Mouse (Mus musculus): ENCODE data around the gene Cpne9. TPM values are rescaled to one million over a fixed set of nuclear protein-coding genes. Genes with fewer than 3 reads are reported as not detected.

The Cpne9 gene
- polyA plus RNA-seq, 1 experiment from 2014 or later, result 0.14 TPM

DNA sequence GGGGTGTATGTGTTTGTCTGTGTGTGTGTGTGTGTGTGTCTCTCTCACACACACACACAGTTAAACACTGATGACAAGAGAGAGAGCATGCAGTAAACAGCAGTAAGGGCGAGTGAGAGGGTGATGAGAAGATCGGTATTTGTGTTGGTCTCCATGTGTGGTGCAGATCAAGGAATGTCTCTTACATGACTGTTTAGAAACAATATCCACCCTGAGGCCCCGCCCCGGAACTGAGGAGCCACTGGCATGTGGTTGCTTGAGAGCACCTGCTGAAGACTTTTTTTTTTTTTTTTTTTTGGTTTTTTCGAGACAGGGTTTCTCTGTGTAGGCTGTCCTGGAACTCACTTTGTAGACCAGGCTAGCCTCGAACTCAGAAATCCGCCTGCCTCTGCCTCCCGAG is 17.7 kb upstream of the Cpne9 start:
- Histone ChIP-seq H3K4me1 (no peaks in the 10 kb centered on the region), H3K4me2 (replicated peaks) (no peak overlapping the region), H3K36me3 (peaks cover 85% of the 10 kb centered on the region), H3K27me3 (no peaks in the 10 kb centered on the region), H3K9me3 (no peaks in the 10 kb centered on the region), H3K4me3 (no peak overlapping the region), H3K9ac (no peak overlapping the region), H3K27ac (no peak overlapping the region)
- 93% methylated on average over 8 of the region's 8 CpGs for WGBS
- no peak for ATAC-seq (ENCODE audit: insufficient number of reproducible peaks, insufficient read depth, low FRiP score, low TSS enrichment)

DNA sequence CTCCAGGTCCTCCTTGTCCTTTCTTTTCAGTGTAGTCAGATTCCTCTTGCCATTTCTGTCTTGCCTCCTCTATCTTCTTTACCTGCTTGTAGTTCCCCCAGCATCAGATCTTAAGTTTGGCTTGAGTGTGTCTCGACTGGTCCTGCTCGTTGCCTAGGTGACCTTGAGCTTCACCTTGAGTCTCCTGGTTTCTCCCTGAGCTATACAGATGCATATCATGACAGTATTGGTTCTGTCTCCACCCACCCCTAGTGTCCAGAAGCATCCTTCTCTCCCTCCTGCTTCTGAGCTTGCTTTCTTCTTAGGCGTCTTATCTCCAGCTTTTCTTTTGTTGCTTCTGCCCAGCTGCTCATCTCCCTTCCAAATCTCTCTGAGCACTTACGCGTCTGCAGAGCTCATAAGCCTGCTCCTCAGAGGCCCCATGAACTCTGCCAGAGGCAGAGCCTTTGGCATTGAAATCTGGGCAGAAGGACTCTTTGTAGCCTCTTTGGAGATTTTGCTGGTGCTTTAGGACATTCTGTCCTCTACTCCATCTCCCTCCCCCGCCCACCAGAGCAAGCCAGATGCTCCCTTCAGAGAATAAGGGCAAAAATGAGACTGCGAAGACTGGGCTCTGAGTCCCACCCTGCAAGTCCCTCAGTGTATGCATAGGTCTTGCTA is 15.0 kb upstream of the Cpne9 start:
- ATAC-seq (ENCODE audit: insufficient number of reproducible peaks, insufficient read depth, low FRiP score, low TSS enrichment), result no peak
- Histone ChIP-seq H3K27ac (no peak overlapping the region), H3K36me3 (peaks cover 87% of the 10 kb centered on the region), H3K27me3 (no peaks in the 10 kb centered on the region), H3K9me3 (no peaks in the 10 kb centered on the region), H3K4me3 (no peak overlapping the region), H3K4me1 (no peaks in the 10 kb centered on the region), H3K9ac (no peak overlapping the region), H3K4me2 (replicated peaks) (no peak overlapping the region)
- WGBS, result 86% methylated on average over 7 of the region's 7 CpGs

DNA sequence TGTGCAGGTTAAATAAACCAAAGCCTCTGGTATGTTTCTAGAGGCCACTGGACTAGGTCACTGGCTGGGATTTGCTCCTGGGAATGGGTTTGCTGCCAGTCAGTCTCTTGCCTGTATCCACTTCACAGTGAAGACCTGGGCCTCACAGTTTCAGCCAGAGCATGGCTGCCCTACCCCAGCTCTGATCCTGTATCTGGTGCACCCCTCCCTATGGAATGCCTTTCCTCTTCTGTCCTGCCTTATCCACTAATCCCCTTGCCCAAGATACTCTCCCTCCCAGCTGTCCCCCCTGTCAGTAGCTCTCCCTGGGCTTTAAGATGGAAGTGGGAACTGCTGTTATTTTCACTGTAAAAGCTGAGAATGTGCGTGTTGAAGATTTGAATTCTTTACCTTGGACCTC is 14.1 kb upstream of the Cpne9 start:
- WGBS, result 93% methylated on average over 1 of the region's 1 CpGs
- no peak overlapping the region for H3K4me2 ChIP-seq (replicated peaks)
- H3K27ac ChIP-seq, result no peak overlapping the region
- H3K4me3 ChIP-seq, result no peak overlapping the region
- no peaks in the 10 kb centered on the region for H3K9me3 ChIP-seq
- ATAC-seq (ENCODE audit: insufficient number of reproducible peaks, insufficient read depth, low FRiP score, low TSS enrichment), result no peak
- H3K4me1 ChIP-seq, result no peaks in the 10 kb centered on the region
- H3K27me3 ChIP-seq, result no peaks in the 10 kb centered on the region
- peaks cover 88% of the 10 kb centered on the region for H3K36me3 ChIP-seq
- H3K9ac ChIP-seq, result no peak overlapping the region

DNA sequence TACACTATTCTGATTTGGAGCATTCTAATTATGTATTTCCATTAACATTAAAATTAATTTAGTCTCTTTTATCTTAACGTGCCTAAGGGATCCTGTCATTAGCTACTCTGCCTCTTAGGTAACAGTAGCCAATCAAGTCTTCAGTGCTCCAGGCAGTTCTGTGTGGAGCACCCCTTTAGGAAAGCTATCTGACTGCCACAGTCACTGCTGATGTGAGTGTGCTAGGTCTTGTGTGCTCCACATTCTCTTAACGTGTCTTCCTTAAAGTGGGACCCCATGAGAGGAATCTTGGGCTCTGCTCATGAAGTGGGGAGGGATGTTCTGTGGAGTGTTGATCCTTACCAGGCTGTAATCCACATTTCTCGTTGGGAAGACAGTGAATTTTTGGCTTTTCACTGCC is 9.7 kb upstream of the Cpne9 start:
- no peaks in the 10 kb centered on the region for H3K9me3 ChIP-seq
- no peaks in the 10 kb centered on the region for H3K27me3 ChIP-seq
- no peak overlapping the region for H3K27ac ChIP-seq
- H3K36me3 ChIP-seq, result peaks cover 81% of the 10 kb centered on the region
- H3K4me1 ChIP-seq, result no peaks in the 10 kb centered on the region
- no peak for ATAC-seq (ENCODE audit: insufficient number of reproducible peaks, insufficient read depth, low FRiP score, low TSS enrichment)
- no peak overlapping the region for H3K4me3 ChIP-seq
- H3K4me2 ChIP-seq (replicated peaks), result no peak overlapping the region
- H3K9ac ChIP-seq, result no peak overlapping the region
- 85% methylated on average over 3 of the region's 3 CpGs for WGBS

DNA sequence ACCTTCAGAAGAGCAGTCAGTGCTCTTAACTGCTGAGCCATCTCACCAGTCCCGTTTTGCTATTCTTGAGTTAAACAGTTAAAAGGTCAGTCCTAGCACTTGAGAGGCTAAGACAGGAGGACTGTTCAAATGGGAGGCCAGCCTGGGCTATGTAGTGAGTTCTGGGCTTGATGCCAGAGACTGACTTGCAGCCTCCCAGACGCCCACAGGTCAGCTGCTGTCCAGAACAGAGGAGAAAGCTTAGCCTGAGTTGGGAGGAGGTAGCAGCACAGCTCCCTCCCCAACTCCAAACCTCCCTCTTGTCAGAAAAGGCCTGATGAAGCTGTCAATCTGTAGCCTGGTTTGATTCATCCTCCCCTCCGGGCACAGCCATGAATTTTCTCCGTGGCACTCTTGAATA is 5.3 kb upstream of the Cpne9 start:
- Histone ChIP-seq H3K9me3 (no peaks in the 10 kb centered on the region), H3K9ac (no peak overlapping the region), H3K27ac (no peak overlapping the region), H3K27me3 (peaks cover 7% of the 10 kb centered on the region), H3K4me2 (replicated peaks) (no peak overlapping the region), H3K4me1 (no peaks in the 10 kb centered on the region), H3K4me3 (no peak overlapping the region), H3K36me3 (peaks cover 51% of the 10 kb centered on the region)
- WGBS, result 65% methylated on average over 4 of the region's 4 CpGs
- ATAC-seq (ENCODE audit: insufficient number of reproducible peaks, insufficient read depth, low FRiP score, low TSS enrichment), result no peak

DNA sequence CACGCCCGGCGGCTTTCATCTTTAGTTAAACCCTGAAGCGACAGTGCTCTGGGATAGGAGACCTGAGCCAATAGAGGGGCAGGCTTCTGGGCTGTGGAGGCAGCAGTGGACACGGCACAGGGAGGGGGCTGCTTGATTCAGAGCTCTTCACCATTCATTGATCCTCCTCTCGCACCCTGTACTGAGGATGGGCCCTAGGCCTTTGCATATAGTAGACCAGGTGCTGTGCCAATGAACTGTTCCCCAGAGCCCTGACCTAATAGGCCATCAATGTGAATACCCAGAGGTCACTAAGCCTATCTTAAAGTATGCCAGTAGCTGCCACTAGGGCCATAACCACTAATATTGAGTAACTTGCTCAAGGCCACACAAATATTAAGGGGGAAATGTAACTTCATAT is 431 bp upstream of the Cpne9 start:
- Histone ChIP-seq H3K4me3 (no peak overlapping the region), H3K9me3 (no peaks in the 10 kb centered on the region), H3K9ac (no peak overlapping the region), H3K4me2 (replicated peaks) (no peak overlapping the region), H3K27me3 (peaks cover 46% of the 10 kb centered on the region), H3K36me3 (peaks cover 19% of the 10 kb centered on the region; the same call in 1 of the 2 replicates), H3K4me1 (peaks cover 7% of the 10 kb centered on the region; the same call in 1 of the 2 replicates), H3K27ac (no peak overlapping the region)
- WGBS, result 64% methylated on average over 6 of the region's 6 CpGs
- 0 out of 2 replicates have a peak, but pooled peaks have one; percentile 20 for ATAC-seq (ENCODE audit: insufficient number of reproducible peaks, insufficient read depth, low FRiP score, low TSS enrichment)

DNA sequence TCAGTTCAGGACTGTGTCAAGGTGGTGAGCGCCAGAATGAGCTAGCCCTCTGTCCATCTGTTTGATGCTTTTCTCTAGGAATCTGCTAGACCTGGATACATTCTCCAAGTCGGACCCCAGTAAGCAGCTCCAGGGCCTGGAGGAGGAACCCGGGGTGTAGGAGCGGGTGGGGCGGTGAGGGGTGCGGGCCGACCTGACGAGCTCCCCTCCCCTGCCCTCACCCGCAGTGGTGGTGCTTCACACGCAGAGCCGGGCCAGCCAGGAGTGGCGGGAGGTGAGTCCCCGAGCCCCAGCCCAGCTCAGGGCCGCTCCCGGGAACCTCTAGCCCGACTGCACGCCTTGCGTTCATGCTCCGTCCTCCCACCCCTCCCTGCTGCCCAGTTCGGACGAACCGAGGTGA is 862 bp downstream of the Cpne9 start:
- H3K4me1 ChIP-seq, result peaks cover 7% of the 10 kb centered on the region; the same call in 1 of the 2 replicates
- peak overlapping the region; percentile 21; the same call in 1 of the 2 replicates for H3K4me3 ChIP-seq
- H3K36me3 ChIP-seq, result peaks cover 7% of the 10 kb centered on the region; the same call in 1 of the 2 replicates
- peak overlapping the region; percentile 26 for H3K4me2 ChIP-seq (replicated peaks)
- H3K9ac ChIP-seq, result no peak overlapping the region
- no peak for ATAC-seq (ENCODE audit: insufficient number of reproducible peaks, insufficient read depth, low FRiP score, low TSS enrichment)
- no peak overlapping the region for H3K27ac ChIP-seq
- peaks cover 46% of the 10 kb centered on the region for H3K27me3 ChIP-seq
- 0% methylated on average over 21 of the region's 22 CpGs for WGBS
- no peaks in the 10 kb centered on the region for H3K9me3 ChIP-seq

DNA sequence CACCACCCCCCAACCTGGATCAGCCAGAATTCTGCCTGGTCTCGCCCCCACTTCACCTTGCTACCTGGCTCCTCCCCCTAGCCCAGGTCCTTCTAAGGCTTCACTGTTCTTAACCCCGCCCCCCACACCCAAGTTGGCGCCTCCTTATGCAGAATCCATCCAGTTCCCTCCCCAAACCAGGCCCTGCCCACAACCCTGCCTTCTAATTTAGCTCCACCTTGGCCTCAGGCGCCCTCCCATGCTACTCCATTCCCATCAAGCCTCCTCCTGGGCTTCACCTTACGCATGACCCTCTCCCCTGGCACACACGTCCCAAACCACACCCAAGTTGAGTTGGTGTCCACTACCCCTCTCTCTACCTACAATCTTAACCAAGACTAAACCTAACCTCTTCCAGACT is 1.4 kb downstream of the Cpne9 start:
- Histone ChIP-seq H3K9me3 (no peaks in the 10 kb centered on the region), H3K36me3 (peaks cover 5% of the 10 kb centered on the region; the same call in 1 of the 2 replicates), H3K27me3 (peaks cover 46% of the 10 kb centered on the region), H3K9ac (no peak overlapping the region), H3K4me2 (replicated peaks) (no peak overlapping the region; the same call in 1 of the 2 replicates), H3K27ac (no peak overlapping the region), H3K4me3 (no peak overlapping the region), H3K4me1 (peaks cover 7% of the 10 kb centered on the region; the same call in 1 of the 2 replicates)
- ATAC-seq (ENCODE audit: insufficient number of reproducible peaks, insufficient read depth, low FRiP score, low TSS enrichment), result no peak
- WGBS, result 7% methylated on average over 6 of the region's 6 CpGs

DNA sequence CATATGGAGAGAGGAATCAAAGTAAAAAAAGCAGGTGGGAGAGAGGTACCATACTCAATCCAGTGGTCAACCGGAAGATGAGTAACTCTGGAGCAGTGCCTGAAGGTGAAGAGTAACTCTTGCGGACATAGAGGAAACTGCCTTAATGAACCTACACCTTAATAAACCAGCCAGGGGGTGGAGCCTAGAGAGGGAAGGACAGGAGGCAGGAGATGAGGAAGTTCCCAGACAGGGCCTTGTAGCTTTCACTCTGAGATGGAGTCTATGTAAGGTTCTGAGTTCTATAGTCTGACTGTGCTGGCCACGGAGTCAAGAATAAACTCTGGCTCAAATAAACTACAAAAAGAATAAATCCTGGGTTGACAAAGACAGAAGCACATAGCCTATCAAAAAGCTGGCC is 2.8 kb downstream of the Cpne9 start:
- Histone ChIP-seq H3K4me1 (peaks cover 7% of the 10 kb centered on the region; the same call in 1 of the 2 replicates), H3K4me2 (replicated peaks) (no peak overlapping the region), H3K4me3 (no peak overlapping the region), H3K36me3 (peaks cover 5% of the 10 kb centered on the region; the same call in 1 of the 2 replicates), H3K9ac (no peak overlapping the region), H3K9me3 (no peaks in the 10 kb centered on the region), H3K27ac (no peak overlapping the region), H3K27me3 (peaks cover 48% of the 10 kb centered on the region)
- 74% methylated on average over 3 of the region's 3 CpGs for WGBS
- no peak for ATAC-seq (ENCODE audit: insufficient number of reproducible peaks, insufficient read depth, low FRiP score, low TSS enrichment)

DNA sequence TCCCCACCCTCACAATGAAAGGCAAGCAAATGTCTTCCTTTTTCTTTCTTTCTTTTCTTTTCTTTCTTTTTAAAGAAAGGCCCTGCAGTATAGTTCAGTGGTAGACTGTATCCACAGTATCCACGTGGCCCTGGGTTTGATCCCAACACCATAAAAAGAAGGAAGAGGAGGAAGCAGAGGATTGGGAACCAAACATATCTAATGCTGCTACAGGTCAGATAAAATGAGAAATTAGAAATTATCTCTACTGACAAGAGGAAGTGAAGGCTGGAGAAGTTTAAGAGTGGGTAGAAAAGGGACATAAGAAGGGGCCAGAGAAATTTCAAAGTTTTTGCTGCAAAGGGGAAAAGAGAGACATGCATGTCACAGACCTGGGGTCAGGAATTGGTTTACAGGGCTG is 4.2 kb downstream of the Cpne9 start:
- H3K27me3 ChIP-seq, result peaks cover 47% of the 10 kb centered on the region

DNA sequence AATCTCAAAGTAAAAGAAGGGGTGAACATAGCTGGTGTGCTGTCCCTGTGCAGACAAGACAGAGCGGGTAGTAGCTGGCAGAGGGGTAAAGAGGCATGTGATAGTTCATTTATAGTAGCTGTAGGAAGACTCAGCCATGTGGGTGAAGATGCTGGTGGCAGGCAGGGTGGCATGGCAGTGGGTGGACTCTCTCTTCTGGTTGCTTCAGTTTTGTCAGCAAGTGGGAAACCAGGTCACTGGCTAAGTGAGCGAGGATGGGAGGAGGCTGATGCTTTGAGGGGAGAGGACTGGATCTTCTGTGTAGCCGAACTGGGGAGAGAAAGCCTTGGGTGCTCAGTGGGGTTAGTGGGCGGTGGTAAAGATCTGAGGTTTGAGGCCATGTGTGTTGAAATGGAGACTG is 5.1 kb downstream of the Cpne9 start:
- 0 out of 2 replicates have a peak, but pooled peaks cover 5% of the 10 kb centered on the region for H3K4me1 ChIP-seq
- no peak overlapping the region for H3K4me3 ChIP-seq
- 77% methylated on average over 4 of the region's 4 CpGs for WGBS
- no peak overlapping the region for H3K27ac ChIP-seq
- H3K36me3 ChIP-seq, result no peaks in the 10 kb centered on the region
- H3K9ac ChIP-seq, result no peak overlapping the region
- no peak overlapping the region for H3K4me2 ChIP-seq (replicated peaks)
- peaks cover 38% of the 10 kb centered on the region for H3K27me3 ChIP-seq
- ATAC-seq (ENCODE audit: insufficient number of reproducible peaks, insufficient read depth, low FRiP score, low TSS enrichment), result no peak
- no peaks in the 10 kb centered on the region for H3K9me3 ChIP-seq

More for the DNA sequence above, 4.2 kb downstream of the Cpne9 start:
- ATAC-seq (ENCODE audit: insufficient number of reproducible peaks, insufficient read depth, low FRiP score, low TSS enrichment), result no peak
- peaks cover 7% of the 10 kb centered on the region; the same call in 1 of the 2 replicates for H3K4me1 ChIP-seq
- WGBS, result 55% methylated on average over 1 of the region's 1 CpGs
- no peak overlapping the region for H3K9ac ChIP-seq
- no peak overlapping the region for H3K4me3 ChIP-seq
- H3K9me3 ChIP-seq, result no peaks in the 10 kb centered on the region
- H3K36me3 ChIP-seq, result no peaks in the 10 kb centered on the region
- no peak overlapping the region for H3K27ac ChIP-seq
- H3K4me2 ChIP-seq (replicated peaks), result no peak overlapping the region

DNA sequence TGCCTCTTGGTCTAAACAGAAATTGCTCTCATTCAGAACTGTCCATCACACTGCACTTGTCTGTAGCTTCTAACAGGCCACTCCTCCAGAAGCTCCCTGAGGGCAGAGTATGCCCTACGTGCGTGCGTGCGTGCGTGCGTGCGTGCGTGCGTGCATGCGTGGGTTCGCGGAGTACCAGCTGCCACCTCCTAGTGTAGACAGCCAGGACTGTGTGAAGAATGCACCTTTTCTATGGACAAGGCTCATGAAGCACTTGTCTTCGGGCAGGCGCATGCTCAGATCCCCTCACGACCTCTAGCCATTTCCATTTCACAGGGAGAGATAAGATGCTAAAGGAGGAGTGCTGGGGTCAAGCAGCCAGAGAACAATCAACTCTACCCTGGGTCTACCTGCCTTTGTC is 7.2 kb downstream of the Cpne9 start:
- H3K9me3 ChIP-seq, result no peaks in the 10 kb centered on the region
- 94% methylated on average over 15 of the region's 15 CpGs for WGBS
- ATAC-seq (ENCODE audit: insufficient number of reproducible peaks, insufficient read depth, low FRiP score, low TSS enrichment), result no peak
- H3K36me3 ChIP-seq, result no peaks in the 10 kb centered on the region
- no peak overlapping the region for H3K4me2 ChIP-seq (replicated peaks)
- H3K27ac ChIP-seq, result no peak overlapping the region
- no peaks in the 10 kb centered on the region for H3K4me1 ChIP-seq
- H3K9ac ChIP-seq, result no peak overlapping the region
- H3K4me3 ChIP-seq, result no peak overlapping the region
- H3K27me3 ChIP-seq, result peaks cover 17% of the 10 kb centered on the region

All from embryonic facial prominence, embryonic 12.5 days (tissue).